Mouse (Mus musculus): ENCODE measurements around the gene Otub2. TPM values are rescaled to one million over a fixed set of nuclear protein-coding genes. Genes with fewer than 3 reads are reported as not detected.

Gene Otub2
- polyA plus RNA-seq (2017; shearing (Covaris generic)), result 3.6 TPM

GRCm38 (mm10) chr12:103388505-103389347 lies at the start of gene Otub2:
TSS of gene Otub2 (plus strand) at chr12:103388682.

DNA sequence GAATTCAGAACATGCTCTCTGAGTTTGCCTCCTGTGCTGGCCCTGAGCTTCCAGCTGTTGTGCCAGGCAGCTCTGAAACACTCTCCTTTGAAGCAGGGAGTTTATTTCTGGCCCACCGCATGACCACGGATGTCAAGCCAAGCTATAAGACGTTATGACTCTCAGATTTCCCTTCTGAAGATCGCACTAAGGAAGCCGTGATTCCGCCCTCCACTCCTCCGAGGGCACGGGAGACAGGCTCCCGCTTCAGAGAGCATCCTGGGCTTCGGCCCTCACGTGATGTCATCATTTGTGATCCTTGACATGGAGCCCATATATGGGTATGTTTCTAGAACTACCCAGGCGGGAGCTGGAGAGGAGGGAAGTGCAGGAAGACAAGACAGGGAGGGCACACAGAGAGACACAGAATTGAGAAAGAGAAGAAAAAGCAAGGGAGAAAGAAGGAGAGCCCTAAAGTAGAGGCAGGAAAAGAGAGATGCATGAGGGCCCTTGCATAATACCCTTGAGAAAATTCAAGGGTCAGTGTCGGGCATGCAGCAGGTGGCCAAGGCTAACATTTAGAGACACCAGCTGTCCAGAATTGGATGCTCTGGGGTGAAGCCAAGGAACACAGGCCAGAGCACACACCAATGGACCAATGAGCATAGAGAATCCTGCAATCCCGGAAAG lies 32.6 kb upstream of the Otub2 start, which contains the start of gene Asb2:
TSS of gene Asb2 (minus strand) at position 256 of the 669 bp plus-strand sequence.

DNA sequence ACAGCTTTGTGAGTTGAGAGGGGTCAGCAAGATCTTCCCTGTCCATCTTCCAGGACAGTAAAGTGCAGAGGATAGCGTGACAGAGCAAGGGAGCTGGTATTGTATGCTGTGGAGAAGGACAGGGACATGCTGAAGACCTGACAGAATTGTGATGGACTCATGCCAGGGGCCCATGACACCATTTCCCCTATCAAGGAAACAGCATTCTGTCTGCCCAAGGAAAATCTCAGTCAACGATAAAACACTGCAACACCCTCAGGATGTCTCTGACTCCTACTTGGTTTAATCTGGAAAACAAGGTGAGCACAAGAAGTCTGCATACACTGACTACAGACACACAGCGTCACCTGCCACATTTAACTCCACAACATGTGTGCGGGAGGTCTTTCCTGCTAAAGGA lies 19.2 kb downstream of the Otub2 start, which contains the start of gene 9330161L09Rik:
TSS of gene 9330161L09Rik (minus strand) at position 101 of the 400 bp plus-strand sequence.

DNA sequence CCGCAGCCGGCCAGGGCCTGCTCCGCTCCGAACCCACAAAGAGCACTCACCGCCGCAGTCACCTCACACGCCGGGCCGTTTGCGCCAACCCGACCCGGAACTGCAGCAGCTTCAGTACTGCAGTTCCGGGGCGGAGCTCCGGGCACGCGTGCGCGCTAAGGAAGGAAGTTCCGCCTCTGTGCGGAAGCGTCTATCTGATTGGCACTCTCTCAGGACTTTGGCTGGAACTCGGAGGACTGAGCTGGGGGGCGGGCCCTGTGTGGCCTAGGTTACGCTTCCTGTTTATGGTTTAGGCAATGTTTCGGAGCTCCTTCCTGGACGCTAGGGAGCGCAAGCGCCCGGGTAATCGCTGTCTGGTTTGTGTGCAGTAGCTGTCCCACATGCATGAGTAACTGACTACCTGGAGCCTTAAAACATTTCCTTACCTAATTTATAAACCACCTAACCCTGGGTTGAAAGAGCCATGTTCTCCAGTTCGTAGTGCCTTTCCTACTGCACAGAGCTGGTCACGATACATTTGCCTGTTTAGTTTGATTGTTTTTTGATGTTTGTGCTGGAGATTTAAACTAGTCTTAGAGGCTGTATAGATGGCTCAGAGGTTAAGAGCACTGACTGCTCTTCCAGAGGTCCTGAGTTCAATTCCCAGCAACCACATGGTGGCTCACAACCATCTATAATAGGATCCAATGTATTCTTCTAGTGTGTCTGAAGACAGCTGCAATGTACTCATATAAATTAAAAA lies 37.4 kb downstream of the Otub2 start, which contains the start of gene Ddx24:
TSS of gene Ddx24 (minus strand) at position 102 of the 742 bp plus-strand sequence.

GRCm38 (mm10) chr12:103433986-103434731 lies 45.7 kb downstream of the Otub2 start, which contains the start of gene Ifi27:
TSS of gene Ifi27 (plus strand) at chr12:103434211.

GRCm38 (mm10) chr12:103443524-103443923 lies 55.0 kb downstream of the Otub2 start, which contains the start of gene Ifi27l2a:
TSS of gene Ifi27l2a (minus strand) at chr12:103443680.

Other genes with a start within 250 kb of the Otub2 start
- gene Prima1, start 146.5 kb upstream of the Otub2 start, polyA plus RNA-seq (2017; shearing (Covaris generic)), result not detected
- not detected for gene Fam181a, start 77.7 kb upstream of the Otub2 start, polyA plus RNA-seq (2017; shearing (Covaris generic))
- 13.0 TPM for gene Asb2, start 32.7 kb upstream of the Otub2 start, polyA plus RNA-seq (2017; shearing (Covaris generic))
- gene 9330161L09Rik, start 19.1 kb downstream of the Otub2 start, polyA plus RNA-seq (2017; shearing (Covaris generic)), result 2.5 TPM
- gene Ddx24, start 37.1 kb downstream of the Otub2 start, polyA plus RNA-seq (2017; shearing (Covaris generic)), result 234 TPM
- gene Ifi27, start 45.5 kb downstream of the Otub2 start, polyA plus RNA-seq (2017; shearing (Covaris generic)), result 426 TPM
- gene Ifi27l2a, start 55.0 kb downstream of the Otub2 start, polyA plus RNA-seq (2017; shearing (Covaris generic)), result 1,047 TPM
- gene Ifi27l2b, start 68.5 kb downstream of the Otub2 start, polyA plus RNA-seq (2017; shearing (Covaris generic)), result not detected
- not detected for gene Ppp4r4, start 143.6 kb downstream of the Otub2 start, polyA plus RNA-seq (2017; shearing (Covaris generic))
- gene Serpina10, start 242.8 kb downstream of the Otub2 start, polyA plus RNA-seq (2017; shearing (Covaris generic)), result not detected